In the genomic region with DNA sequence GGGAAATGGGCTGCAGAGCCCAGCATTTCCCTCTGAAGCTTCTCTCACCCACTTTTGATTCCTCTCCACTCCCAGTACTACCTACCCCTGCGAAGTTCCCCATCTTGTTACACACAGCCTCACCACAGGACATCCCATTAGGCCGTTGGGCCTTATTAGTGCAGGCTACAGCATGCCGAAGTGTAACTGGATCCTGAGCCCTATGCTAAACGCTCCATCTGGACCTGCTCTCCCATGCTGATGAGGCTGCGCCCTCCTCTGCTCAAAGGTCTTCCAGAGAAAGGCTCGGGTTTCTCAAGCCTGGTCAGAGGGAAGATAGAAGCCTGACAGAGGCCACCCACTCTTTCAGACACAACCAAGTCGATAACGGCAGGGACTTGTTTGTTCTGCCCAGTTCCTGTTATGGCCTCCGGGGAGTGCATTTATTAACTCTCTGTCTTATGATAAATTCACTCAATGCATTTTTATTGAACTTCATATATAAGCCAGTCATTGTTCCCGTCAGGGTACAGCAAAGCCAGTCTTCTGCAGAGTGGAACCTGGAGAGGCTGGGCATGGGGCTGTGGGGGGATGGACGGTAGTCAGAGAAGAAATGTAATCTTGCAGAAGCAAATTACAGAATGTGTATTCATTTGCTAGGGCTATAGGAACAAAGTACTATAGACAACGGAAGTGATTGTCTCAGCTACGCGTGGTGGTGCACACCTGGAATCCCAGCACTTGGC, we compare ENCODE assay signal across 8 mouse cellular contexts.
DNase-seq lines count a peak whose midpoint lies in the region; ATAC-seq and TF ChIP-seq lines count a peak whose summit lies in the region.

No protein-coding gene starts in this region.

- H3K4me1 ChIP-seq in kidney, postnatal 0 days (replicated peaks; ENCODE audit: insufficient read depth, low read length): no peaks in the 10 kb centered on the region
- peaks cover 23% of the 10 kb centered on the region for H3K4me1 ChIP-seq in embryonic facial prominence, embryonic 14.5 days (ENCODE audit: control insufficient read depth, insufficient read depth, low read length)
- peaks cover 29% of the 10 kb centered on the region for H3K4me1 ChIP-seq in hindbrain, embryonic 15.5 days (replicated peaks)

- no peaks in the 10 kb centered on the region for H3K9me3 ChIP-seq in kidney, postnatal 0 days (replicated peaks; ENCODE audit: low read length)
- no peaks in the 10 kb centered on the region for H3K9me3 ChIP-seq in embryonic facial prominence, embryonic 14.5 days (ENCODE audit: control insufficient read depth, low read length)
- H3K9me3 ChIP-seq in hindbrain, embryonic 15.5 days: no peaks in the 10 kb centered on the region

- no peak overlapping the region for H3K27ac ChIP-seq in kidney, postnatal 0 days
- 0 out of 2 replicates have a peak overlapping the region, but pooled peaks have one; percentile 6 for H3K27ac ChIP-seq in embryonic facial prominence, embryonic 14.5 days (replicated peaks; ENCODE audit: low read depth, low read length)
- peak overlapping the region; percentile 25; the same call in 1 of the 2 replicates for H3K27ac ChIP-seq in hindbrain, embryonic 15.5 days (replicated peaks)

- no peaks in the 10 kb centered on the region for H3K36me3 ChIP-seq in kidney, postnatal 0 days (ENCODE audit: insufficient read depth, low read length)
- no peaks in the 10 kb centered on the region for H3K36me3 ChIP-seq in embryonic facial prominence, embryonic 14.5 days (ENCODE audit: control insufficient read depth, insufficient read depth, low read length)
- no peaks in the 10 kb centered on the region for H3K36me3 ChIP-seq in hindbrain, embryonic 15.5 days

- intact Hi-C loops in left cerebral cortex, postnatal 14 days (cut with DNase I): no loop called here

- peak; percentile 86 for DNase-seq in kidney, postnatal 0 days (ENCODE audit: low spot score)
- no peak for DNase-seq in kidney, adult 11 months
- peak; percentile 89 for DNase-seq in embryonic facial prominence, embryonic 14.5 days (ENCODE audit: low spot score)
- peak; percentile 47 for DNase-seq in neural tube, embryonic 10.5 days (ENCODE audit: extremely low spot score, low spot score)
- no peak for DNase-seq in left cerebral cortex, postnatal 14 days (ENCODE audit: low spot score in 2 of 2)
- DNase-seq in thymus, postnatal 36 days: no peak
- no peak for DNase-seq in spleen, postnatal 10 days (ENCODE audit: low spot score in 2 of 2)

- peak; percentile 38; the same call in 1 of the 2 replicates for TF ChIP-seq CTCF in kidney, postnatal 0 days (IDR thresholded peaks at IDR 0.05; ENCODE audit: low read depth)

- no peak overlapping the region for H3K4me3 ChIP-seq in kidney, postnatal 0 days (replicated peaks; ENCODE audit: low read depth, low read length)
- H3K4me3 ChIP-seq in embryonic facial prominence, embryonic 14.5 days (ENCODE audit: low read depth, low read length): no peak overlapping the region
- no peak overlapping the region for H3K4me3 ChIP-seq in hindbrain, embryonic 15.5 days

- 24% methylated on average over 14 of the region's 14 CpGs for WGBS in kidney, postnatal 0 days
- WGBS in embryonic facial prominence, embryonic 14.5 days: 22% methylated on average over 14 of the region's 14 CpGs
- 33% methylated on average over 14 of the region's 14 CpGs for WGBS in hindbrain, embryonic 15.5 days

- no peak overlapping the region for H3K9ac ChIP-seq in kidney, postnatal 0 days (ENCODE audit: low read depth, low read length)
- H3K9ac ChIP-seq in embryonic facial prominence, embryonic 14.5 days (ENCODE audit: low read depth, low read length): no peak overlapping the region
- no peak overlapping the region for H3K9ac ChIP-seq in hindbrain, embryonic 15.5 days

- no peak overlapping the region for H3K4me2 ChIP-seq in kidney, postnatal 0 days (ENCODE audit: low read length)
- H3K4me2 ChIP-seq in embryonic facial prominence, embryonic 14.5 days (ENCODE audit: low read depth, low read length): no peak overlapping the region
- no peak overlapping the region for H3K4me2 ChIP-seq in hindbrain, embryonic 15.5 days

- ATAC-seq in kidney, postnatal 0 days (replicated peaks; ENCODE audit: low FRiP score, low read depth): peak; percentile 83
- ATAC-seq in embryonic facial prominence, embryonic 14.5 days (ENCODE audit: low read depth): peak; percentile 90
- ATAC-seq in hindbrain, embryonic 15.5 days (ENCODE audit: low FRiP score, low read depth): peak; percentile 63

- no peaks in the 10 kb centered on the region for H3K27me3 ChIP-seq in kidney, postnatal 0 days (ENCODE audit: insufficient read depth, low read length)
- H3K27me3 ChIP-seq in embryonic facial prominence, embryonic 14.5 days (replicated peaks; ENCODE audit: control insufficient read depth, insufficient read depth, low read length): no peaks in the 10 kb centered on the region
- no peaks in the 10 kb centered on the region for H3K27me3 ChIP-seq in hindbrain, embryonic 15.5 days

Comparison
In these comparisons a context has a peak if more than half of its experiments do, and no peak if none do; other contexts are left out.
1. DNase-seq: peak in kidney, postnatal 0 days (single experiment), embryonic facial prominence, embryonic 14.5 days (single experiment) and neural tube, embryonic 10.5 days (single experiment); none in kidney, adult 11 months (single experiment), left cerebral cortex, postnatal 14 days (0 of 2), thymus, postnatal 36 days (0 of 2) and spleen, postnatal 10 days (0 of 2).
2. Peak in every context shown above with its lines, with median percentiles within 50 percentile points of each other: ATAC-seq.